Mouse (Mus musculus) hindbrain, embryonic 13.5 days (tissue): Measurements from ENCODE around the gene Fcna. TPM values are rescaled to one million over a fixed set of nuclear protein-coding genes. Genes with fewer than 3 reads are reported as not detected.

ENCODE experiments used
- ATAC-seq: fragments of 200-750 bp; cut with Nextera tagmentation; 2 replicates; pipeline ENCODE4 v1.8.0; 2017; ENCODE audit warnings: moderate TSS enrichment; ENCODE audit not compliant: low FRiP score
- H3K27ac ChIP-seq: fragments of 300-500 bp; sonication (generic); 2 replicates; pipeline ENCODE4 v1.5.1; 2015; ENCODE audit warnings: inconsistent platforms, mild to moderate bottlenecking, moderate library complexity
- H3K27me3 ChIP-seq: fragments of 300-500 bp; sonication (generic); 2 replicates; pipeline ENCODE4 v1.6.1; 2015; ENCODE audit warnings: mild to moderate bottlenecking, inconsistent platforms
- H3K36me3 ChIP-seq: fragments of 300-500 bp; sonication (generic); 2 replicates; pipeline ENCODE4 v1.6.1; 2015; ENCODE audit warnings: mild to moderate bottlenecking, inconsistent platforms
- H3K4me1 ChIP-seq: fragments of 300-500 bp; sonication (generic); replicated peaks from 2 replicates; pipeline ENCODE4 v1.6.1; 2015; ENCODE audit warnings: inconsistent platforms
- H3K4me2 ChIP-seq: fragments of 300-500 bp; sonication (generic); 2 replicates; pipeline ENCODE4 v1.6.1; 2015; ENCODE audit warnings: inconsistent platforms, mild to moderate bottlenecking, moderate library complexity
- H3K4me3 ChIP-seq: fragments of 300-500 bp; sonication (generic); 2 replicates; pipeline ENCODE4 v1.5.1; 2015; ENCODE audit warnings: mild to moderate bottlenecking, inconsistent platforms
- H3K9ac ChIP-seq: fragments of 300-500 bp; sonication (generic); 2 replicates; pipeline ENCODE4 v1.6.1; 2015; ENCODE audit warnings: mild to moderate bottlenecking, inconsistent platforms
- H3K9me3 ChIP-seq: fragments of 300-500 bp; sonication (generic); 2 replicates; pipeline ENCODE4 v1.6.1; 2016; ENCODE audit warnings: inconsistent platforms
- WGBS: fragments of 180-500 bp; shearing (Covaris S2); methylation state at CpG from one replicate; pipeline ENCODE4 v1.1.7; 2015; 5-methylcytosine and 5-hydroxymethylcytosine counted together
- polyA plus RNA-seq: library from polyadenylated mRNA; unstranded; fragments of >200 nt; fragmentation: Nextera tagmentation; extraction: Ambion mirVana; gene quantifications from 2 replicates; pipeline ENCODE4 v1.2.1, GENCODE M21; 2015

Gene Fcna
- polyA plus RNA-seq, 1 experiment from 2014 or later: 3.3 TPM

- Histone ChIP-seq H3K9ac (peak overlapping the region; percentile 43; the same call in 1 of the 2 replicates), H3K36me3 (peaks cover 44% of the 10 kb centered on the region), H3K27ac (peak overlapping the region; percentile 65), H3K4me3 (no peak overlapping the region), H3K4me1 (peaks cover 62% of the 10 kb centered on the region), H3K27me3 (peaks cover 34% of the 10 kb centered on the region), H3K4me2 (no peak overlapping the region), H3K9me3 (no peaks in the 10 kb centered on the region)
- peak; percentile 14; the same call in 1 of the 2 replicates for ATAC-seq
- WGBS: 42% methylated on average over 12 of the region's 12 CpGs
These were observed 45.2 kb downstream of the Fcna start for GRCm38 (mm10) chr2:25582466-25583119.

- H3K9ac ChIP-seq: peak overlapping the region; percentile 39; the same call in 1 of the 2 replicates
- 31% methylated on average over 6 of the region's 6 CpGs for WGBS
- H3K4me2 ChIP-seq: peak overlapping the region; percentile 65; the same call in 1 of the 2 replicates
- peaks cover 41% of the 10 kb centered on the region for H3K27me3 ChIP-seq
- no peaks in the 10 kb centered on the region for H3K9me3 ChIP-seq
- H3K4me3 ChIP-seq: no peak overlapping the region; the same call in 1 of the 2 replicates
- ATAC-seq: no peak; the same call in 1 of the 2 replicates
- H3K36me3 ChIP-seq: peaks cover 38% of the 10 kb centered on the region
- H3K4me1 ChIP-seq: peaks cover 68% of the 10 kb centered on the region
- peak overlapping the region; percentile 65 for H3K27ac ChIP-seq
These were observed 45.9 kb downstream of the Fcna start for GRCm38 (mm10) chr2:25581901-25582301.

GRCm38 (mm10) chr2:25581294-25581864 is 46.5 kb downstream of the Fcna start, which contains the start of gene Ajm1:
TSS of gene Ajm1 (minus strand) at chr2:25581757.
- Histone ChIP-seq H3K4me3 (peak within 1 kb of the TSS; percentile 52), H3K9ac (peak within 1 kb of the TSS; percentile 75), H3K36me3 (peaks cover 33% of the 10 kb centered on the region), H3K4me1 (peaks cover 68% of the 10 kb centered on the region), H3K4me2 (peak within 1 kb of the TSS; percentile 65), H3K27ac (peak within 1 kb of the TSS; percentile 65), H3K9me3 (no peaks in the 10 kb centered on the region), H3K27me3 (peaks cover 46% of the 10 kb centered on the region)
- peak; percentile 75 for ATAC-seq
- 8% methylated on average over 19 of the region's 19 CpGs for WGBS

- Histone ChIP-seq H3K27me3 (peaks cover 53% of the 10 kb centered on the region), H3K27ac (no peak overlapping the region), H3K4me2 (peak overlapping the region; percentile 65), H3K4me1 (peaks cover 74% of the 10 kb centered on the region), H3K9me3 (no peaks in the 10 kb centered on the region), H3K4me3 (peak overlapping the region; percentile 52), H3K36me3 (peaks cover 27% of the 10 kb centered on the region), H3K9ac (peak overlapping the region; percentile 75)
- 44% methylated on average over 6 of the region's 6 CpGs for WGBS
- no peak for ATAC-seq
These were observed 47.2 kb downstream of the Fcna start for GRCm38 (mm10) chr2:25580621-25581101.

GRCm38 (mm10) chr2:25579737-25580460 is 47.9 kb downstream of the Fcna start:
- Histone ChIP-seq H3K27me3 (peaks cover 55% of the 10 kb centered on the region), H3K4me1 (peaks cover 79% of the 10 kb centered on the region), H3K9ac (peak overlapping the region; percentile 39; the same call in 1 of the 2 replicates)

GRCm38 (mm10) chr2:25578796-25579736 is 48.8 kb downstream of the Fcna start:
- H3K9me3 ChIP-seq: no peaks in the 10 kb centered on the region
- WGBS: 5% methylated on average over 75 of the region's 77 CpGs
- peaks cover 55% of the 10 kb centered on the region for H3K27me3 ChIP-seq
- H3K4me2 ChIP-seq: peak overlapping the region; percentile 37
- peaks cover 11% of the 10 kb centered on the region for H3K36me3 ChIP-seq
- H3K4me3 ChIP-seq: peak overlapping the region; percentile 27
- no peak for ATAC-seq
- H3K4me1 ChIP-seq: peaks cover 81% of the 10 kb centered on the region
- H3K9ac ChIP-seq: 0 out of 2 replicates have a peak overlapping the region, but pooled peaks have one; percentile 39
- no peak overlapping the region for H3K27ac ChIP-seq

More at GRCm38 (mm10) chr2:25579737-25580460, 47.9 kb downstream of the Fcna start:
- Histone ChIP-seq H3K36me3 (peaks cover 20% of the 10 kb centered on the region), H3K9me3 (no peaks in the 10 kb centered on the region), H3K4me2 (peak overlapping the region; percentile 37), H3K4me3 (peak overlapping the region; percentile 52), H3K27ac (no peak overlapping the region)
- WGBS: 4% methylated on average over 27 of the region's 27 CpGs
- no peak for ATAC-seq

- Histone ChIP-seq H3K27me3 (peaks cover 55% of the 10 kb centered on the region), H3K9me3 (no peaks in the 10 kb centered on the region), H3K4me2 (peak overlapping the region; percentile 40), H3K4me1 (peaks cover 82% of the 10 kb centered on the region), H3K27ac (no peak overlapping the region), H3K9ac (peak overlapping the region; percentile 55; the same call in 1 of the 2 replicates), H3K36me3 (peaks cover 3% of the 10 kb centered on the region), H3K4me3 (peak overlapping the region; percentile 27)
- 6% methylated on average over 71 of the region's 75 CpGs for WGBS
- no peak for ATAC-seq
These were observed 49.7 kb downstream of the Fcna start for GRCm38 (mm10) chr2:25577951-25578795.

- H3K27ac ChIP-seq: no peak overlapping the region
- ATAC-seq: no peak
- H3K4me3 ChIP-seq: peak overlapping the region; percentile 27
- no peaks in the 10 kb centered on the region for H3K9me3 ChIP-seq
- H3K4me2 ChIP-seq: peak overlapping the region; percentile 40
- peaks cover 55% of the 10 kb centered on the region for H3K27me3 ChIP-seq
- peak overlapping the region; percentile 55; the same call in 1 of the 2 replicates for H3K9ac ChIP-seq
- WGBS: 15% methylated on average over 92 of the region's 92 CpGs
- peaks cover 79% of the 10 kb centered on the region for H3K4me1 ChIP-seq
- H3K36me3 ChIP-seq: no peaks in the 10 kb centered on the region; the same call in 1 of the 2 replicates
These were observed 50.6 kb downstream of the Fcna start for GRCm38 (mm10) chr2:25576965-25577891.

GRCm38 (mm10) chr2:25576028-25576850 is 51.6 kb downstream of the Fcna start:
- ATAC-seq: no peak
- no peak overlapping the region for H3K4me3 ChIP-seq
- H3K36me3 ChIP-seq: peaks cover 9% of the 10 kb centered on the region
- H3K9ac ChIP-seq: peak overlapping the region; percentile 81; the same call in 1 of the 2 replicates
- H3K27ac ChIP-seq: no peak overlapping the region
- H3K9me3 ChIP-seq: no peaks in the 10 kb centered on the region
- H3K27me3 ChIP-seq: peaks cover 55% of the 10 kb centered on the region
- WGBS: 73% methylated on average over 16 of the region's 16 CpGs
- peak overlapping the region; percentile 96 for H3K4me2 ChIP-seq
- H3K4me1 ChIP-seq: peaks cover 71% of the 10 kb centered on the region
